Mouse (Mus musculus) adrenal gland, postnatal 36 days (tissue): ENCODE data around the gene Sec61a2. TPM values are rescaled to one million over a fixed set of nuclear protein-coding genes. Genes with fewer than 3 reads are reported as not detected.
A peak's percentile ranks its signal among the peaks of the same experiment; 100 is the strongest.

Experiments
- DNase-seq, 2 experiments: peaks; one replicate each; pipeline ENCODE4 v3.0.0; 2021; ENCODE audit warnings: mixed read lengths in 1 of 2
- long read RNA-seq, 2 experiments: library from polyadenylated mRNA; stranded (forward); transcript quantifications; one replicate each; pipeline ENCODE4 v2.0.0; 2021; ENCODE audit warnings: borderline sequencing depth in 2 of 2
- total RNA-seq, 2 experiments: library from RNA; stranded (reverse); gene quantifications; 2 replicates each; pipeline ENCODE4 v1.2.3; 2021

Gene Sec61a2
- total RNA-seq, result 10 to 100 TPM; 28.0 to 38.2 TPM
- long read RNA-seq, experiment 1, transcript Sec61a2-202 (12 exons, 2,448 nt), result major isoform, 7 of 24 reads
- long read RNA-seq, experiment 1, partial matches to known transcripts, result 8 of 24 reads
- long read RNA-seq, experiment 1, other reads (novel, unspliced or antisense), result 9 of 24 reads
- long read RNA-seq, experiment 2, partial matches to known transcripts, result 3 of 9 reads
- long read RNA-seq, experiment 2, other reads (novel, unspliced or antisense), result 4 of 9 reads

GRCm38 (mm10) chr2:5894843-5895570, at the start of gene Sec61a2:
TSS of gene Sec61a2 (minus strand) at chr2:5895432.
- DNase-seq, result peak; percentile 99 to 100

DNA sequence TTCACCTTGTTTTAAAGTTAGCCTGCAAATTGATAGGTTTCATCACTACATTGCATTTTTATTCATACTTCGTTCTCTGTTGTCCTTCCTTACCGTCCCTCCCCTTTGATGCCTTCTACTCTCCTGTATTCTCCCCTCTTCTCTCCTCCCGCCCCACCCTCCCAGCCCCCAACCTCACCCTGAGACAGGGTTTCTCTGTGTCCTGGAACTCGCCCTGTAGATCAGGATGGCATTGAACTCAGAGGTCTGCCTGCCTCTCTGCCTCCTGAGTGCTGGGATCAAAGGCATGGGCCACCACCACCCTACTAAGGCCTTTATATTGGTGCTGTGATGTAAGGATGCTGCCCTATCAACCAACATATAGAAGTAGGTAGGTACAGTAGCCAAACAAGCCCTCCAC, 47.8 kb upstream of the Sec61a2 start:
- DNase-seq, result no peak

DNA sequence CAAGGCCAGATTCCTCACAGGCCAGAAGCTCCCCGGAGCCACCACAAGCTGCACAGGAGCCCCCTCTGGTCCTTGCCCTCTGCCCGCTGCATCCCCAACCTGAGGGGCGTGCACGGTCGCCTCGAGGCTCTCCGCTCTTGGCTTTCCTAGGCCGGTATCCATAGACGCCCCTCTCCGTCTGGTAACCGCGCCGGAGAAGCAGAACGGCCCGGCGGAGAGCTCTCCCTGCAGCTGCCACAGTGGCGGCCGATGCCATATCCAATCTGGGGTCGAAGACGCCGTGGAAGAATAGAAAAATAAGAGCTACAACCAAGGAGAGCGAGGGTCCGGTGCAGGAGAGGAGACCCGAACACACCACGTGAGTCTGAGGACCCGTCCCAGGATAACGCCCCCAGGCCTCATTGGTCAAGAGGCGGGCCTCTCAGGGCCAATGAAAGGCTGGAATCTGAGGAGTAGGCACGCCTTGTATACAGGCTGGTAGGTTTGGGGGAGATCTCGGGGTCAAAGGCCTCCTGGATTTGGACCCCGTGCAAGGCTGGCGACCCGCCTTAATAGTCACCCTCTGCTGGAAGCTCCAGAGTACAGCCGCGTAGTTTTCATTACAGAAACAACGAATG, 47.3 kb upstream of the Sec61a2 start, which contains the start of gene Dhtkd1:
Gene Dhtkd1 (minus strand): TSS at position 377 of the 617 bp plus-strand sequence.
- peak; percentile 83 to 85 for DNase-seq

- DNase-seq, result no peak
Observed at GRCm38 (mm10) chr2:5941861-5942415, 46.7 kb upstream of the Sec61a2 start.

GRCm38 (mm10) chr2:5940936-5941335, 45.7 kb upstream of the Sec61a2 start:
- no peak for DNase-seq

DNA sequence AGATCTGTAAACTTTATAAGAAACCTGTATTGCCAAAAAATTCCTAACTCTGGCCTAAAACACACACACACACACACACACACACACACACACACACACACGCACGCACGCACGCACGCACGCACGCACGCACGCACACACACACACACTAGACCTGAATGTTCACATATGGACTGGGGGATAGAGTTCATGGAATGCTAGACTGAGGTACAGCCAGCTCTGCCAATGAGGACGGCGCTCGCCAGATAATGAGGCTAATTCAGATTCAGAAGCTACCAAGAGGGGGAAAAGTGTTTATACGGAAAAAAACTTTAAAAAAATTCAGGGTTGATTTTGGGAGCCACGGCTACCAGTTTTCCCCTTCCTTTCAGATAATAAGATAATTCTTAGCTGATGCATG, 44.7 kb upstream of the Sec61a2 start:
- no peak for DNase-seq

- DNase-seq, result no peak
Observed at GRCm38 (mm10) chr2:5939319-5939718, 44.1 kb upstream of the Sec61a2 start.

DNA sequence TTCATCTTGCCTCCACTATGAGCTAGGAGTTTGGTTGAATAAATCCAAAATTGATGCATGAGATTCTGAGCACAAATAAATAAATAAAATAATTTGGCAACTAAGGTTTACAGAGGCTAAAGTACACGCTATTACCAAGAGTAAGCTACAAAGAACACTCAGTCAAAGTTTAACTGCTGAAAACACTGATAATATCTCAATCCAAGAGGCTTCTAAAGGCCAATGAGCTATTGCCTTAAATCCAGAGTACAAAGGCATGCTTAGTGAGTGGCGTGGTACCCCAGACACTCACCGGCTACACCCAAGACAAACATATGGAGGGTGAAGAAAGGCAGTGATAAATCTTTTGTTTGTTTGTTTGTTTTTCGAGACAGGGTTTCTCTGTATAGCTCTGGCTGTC, 41.3 kb upstream of the Sec61a2 start:
- no peak for DNase-seq

GRCm38 (mm10) chr2:5936068-5936467, 40.8 kb upstream of the Sec61a2 start:
- DNase-seq, result no peak

GRCm38 (mm10) chr2:5934936-5935335, 39.7 kb upstream of the Sec61a2 start:
- DNase-seq, result no peak

GRCm38 (mm10) chr2:5931938-5932337, 36.7 kb upstream of the Sec61a2 start:
- DNase-seq, result no peak

DNA sequence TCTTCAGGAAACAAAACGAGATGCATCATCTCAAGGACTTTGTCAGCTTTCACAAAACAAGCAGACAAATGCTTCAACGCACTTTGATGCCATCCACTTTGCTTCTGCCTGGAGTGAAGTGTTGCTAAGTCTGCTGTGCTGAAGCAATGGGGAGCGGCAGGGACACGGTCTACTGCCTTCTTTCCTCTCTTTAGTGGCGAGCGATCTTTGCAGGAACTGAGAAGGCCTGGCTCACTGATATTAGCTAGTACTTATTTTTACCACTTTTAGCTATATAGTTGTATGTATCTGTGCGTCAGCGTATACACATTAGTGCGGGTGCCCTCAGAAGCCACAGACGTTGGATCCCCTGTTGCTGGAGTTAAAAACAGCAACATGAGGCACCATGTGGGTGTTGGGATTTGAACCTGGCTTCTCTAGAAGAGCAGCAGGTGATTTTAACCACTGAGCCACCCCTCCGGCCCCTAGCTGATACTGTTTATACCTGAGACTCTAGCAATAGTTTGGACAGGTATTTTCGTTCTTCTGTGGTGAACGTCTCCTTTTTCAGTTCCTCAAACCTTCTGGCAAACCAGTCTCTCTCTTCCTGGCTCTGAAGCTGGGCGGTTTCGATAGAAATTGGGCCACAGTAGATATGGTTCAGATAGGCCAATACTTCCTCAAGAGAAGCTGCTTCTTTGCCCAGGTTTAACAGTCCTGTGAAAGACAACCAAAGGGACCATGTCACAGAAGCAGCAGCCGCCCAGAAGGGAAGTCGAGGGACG, 35.2 kb upstream of the Sec61a2 start:
- no peak for DNase-seq

GRCm38 (mm10) chr2:5929793-5930192, 34.6 kb upstream of the Sec61a2 start:
- no peak for DNase-seq

GRCm38 (mm10) chr2:5927481-5927880, 32.2 kb upstream of the Sec61a2 start:
- no peak for DNase-seq

GRCm38 (mm10) chr2:5923786-5924185, 28.6 kb upstream of the Sec61a2 start:
- no peak for DNase-seq

DNA sequence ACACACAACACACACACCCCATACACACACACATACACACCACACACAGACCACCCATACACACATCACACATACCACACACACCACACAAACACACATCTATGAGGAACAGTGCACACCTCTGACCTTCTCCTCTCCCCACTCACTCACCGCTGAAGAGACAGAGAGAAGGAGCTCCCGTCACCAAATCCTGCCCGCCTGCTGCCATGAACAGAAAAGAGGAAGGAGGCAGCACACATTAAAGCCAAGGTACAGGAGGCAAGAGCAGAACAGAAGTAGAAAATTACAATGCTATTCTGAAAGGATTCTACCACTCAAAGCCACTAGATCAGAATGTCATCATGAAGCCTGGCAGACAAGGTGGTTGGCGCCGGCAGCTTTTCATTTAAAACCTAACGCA, 27.6 kb upstream of the Sec61a2 start:
- no peak for DNase-seq

DNA sequence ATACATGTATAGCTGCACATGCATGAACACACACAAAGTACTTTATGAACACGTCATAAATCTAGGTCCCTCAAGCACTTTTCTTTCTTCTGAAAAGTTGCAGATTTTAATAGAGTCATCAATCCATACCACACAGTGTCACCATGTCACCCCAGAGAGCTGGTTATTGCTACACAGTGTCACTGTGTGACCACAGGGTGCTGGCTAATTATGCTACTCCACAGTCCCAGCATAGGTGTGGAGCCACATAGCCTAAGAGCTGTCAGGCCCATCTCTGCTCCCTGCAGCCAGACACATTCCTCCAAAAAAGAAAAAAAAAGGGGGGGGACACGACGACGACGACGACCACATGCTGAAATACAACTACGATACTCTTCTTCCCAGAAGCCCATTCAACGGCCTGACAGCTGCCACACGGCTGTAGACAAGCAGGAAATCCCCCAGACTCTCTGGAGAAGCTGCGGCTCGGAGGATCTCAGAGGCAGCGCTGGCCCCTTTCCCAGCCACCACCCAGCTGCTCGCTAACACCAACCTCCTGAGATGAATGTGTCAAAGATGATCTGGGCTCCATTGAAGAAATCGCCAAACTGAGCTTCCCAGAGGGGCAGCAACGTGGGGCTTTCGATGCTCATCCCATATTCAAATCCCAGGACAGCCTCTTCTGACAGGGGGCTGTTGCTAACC, 16.2 kb upstream of the Sec61a2 start:
- no peak for DNase-seq

- DNase-seq, result peak; percentile 40 to 65
Observed at GRCm38 (mm10) chr2:5906625-5907024, 11.4 kb upstream of the Sec61a2 start.

DNA sequence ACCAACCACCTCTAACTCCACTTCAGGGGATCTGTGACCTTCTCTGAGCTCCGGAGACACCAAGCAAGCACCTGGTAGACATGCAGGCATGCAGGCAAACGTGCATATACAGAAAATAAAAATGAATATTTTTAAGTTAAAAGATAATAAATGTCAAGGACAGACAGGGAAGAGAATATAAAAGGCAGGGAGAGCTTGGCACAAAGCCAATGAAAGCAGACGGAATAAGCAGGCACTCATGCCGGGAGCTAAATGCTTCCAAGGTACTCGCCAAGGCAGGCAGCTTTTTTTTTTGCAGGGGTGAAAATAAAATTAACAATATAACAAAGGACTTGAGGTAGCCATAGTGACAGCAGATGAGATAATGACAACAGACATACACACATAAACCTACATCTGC, 10.9 kb upstream of the Sec61a2 start:
- peak; percentile 50 to 76 for DNase-seq

DNA sequence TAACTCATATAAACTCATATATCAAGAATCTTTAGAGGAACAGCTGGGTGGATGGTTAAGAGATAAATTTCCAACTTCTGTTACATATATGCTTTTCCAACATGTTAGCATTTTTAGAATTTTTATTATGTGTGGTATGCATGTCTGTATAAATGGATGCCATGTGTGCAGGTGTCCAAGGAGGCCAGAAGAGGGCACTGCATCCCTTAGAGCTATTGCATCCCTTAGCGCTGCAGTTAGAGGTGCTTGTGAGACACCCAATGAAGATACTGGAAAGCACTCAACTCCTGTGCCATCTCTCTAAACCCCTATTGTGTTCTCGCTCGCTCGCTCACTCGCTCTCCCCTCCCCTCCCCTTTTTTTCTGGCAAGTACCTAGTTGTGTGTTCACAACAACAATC, 4.9 kb upstream of the Sec61a2 start:
- DNase-seq, result peak; percentile 25 to 55

- DNase-seq, result peak in 1 of 2 experiments; percentile 12
Observed at GRCm38 (mm10) chr2:5894296-5894695, 936 bp downstream of the Sec61a2 start.

- DNase-seq, result no peak
Observed at GRCm38 (mm10) chr2:5889412-5889811, 5.8 kb downstream of the Sec61a2 start.
